Comparison of ENCODE assay signal across 13 mouse cellular contexts in the genomic region with DNA sequence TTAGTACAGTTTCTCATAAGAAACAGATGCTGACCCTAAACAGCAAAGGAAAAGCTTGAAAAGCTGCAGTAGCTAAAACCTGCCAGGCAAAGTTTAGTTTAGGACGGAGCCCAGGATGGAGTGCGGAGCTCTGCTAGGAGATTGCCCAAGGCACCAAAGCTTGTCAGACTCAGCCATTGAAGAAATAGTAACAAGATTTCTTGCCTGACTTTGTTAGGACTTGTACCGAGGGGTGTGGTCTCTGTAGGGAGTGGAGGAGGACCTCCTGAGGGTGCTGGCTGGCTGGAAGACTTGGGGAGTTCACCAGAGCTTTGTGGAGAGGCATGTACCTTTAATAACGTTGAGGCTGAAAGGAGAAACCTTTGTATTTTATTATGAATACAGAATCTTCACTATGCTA. TPM values are rescaled to one million over a fixed set of nuclear protein-coding genes. Genes with fewer than 3 reads are reported as not detected.
DNase-seq lines count a peak whose midpoint lies in the region; ATAC-seq and TF ChIP-seq lines count a peak whose summit lies in the region.
"Had no signal": no experiment of that assay in that cellular context is flagged by ENCODE, and none has a peak within 500 bp of the region (broad histone marks: within the 10 kb centered on the region; RNA-seq: fewer than 3 reads in every experiment).

No protein-coding gene starts in this region.

- no peak for TF ChIP-seq CTCF in stomach, postnatal 0 days (IDR thresholded peaks at IDR 0.05; ENCODE audit: low read depth)

- H3K9me3 ChIP-seq in midbrain, embryonic 11.5 days (ENCODE audit: control insufficient read depth, low read length), result no peaks in the 10 kb centered on the region
- no peaks in the 10 kb centered on the region for H3K9me3 ChIP-seq in midbrain, embryonic 10.5 days (replicated peaks)
- H3K9me3 ChIP-seq in embryonic facial prominence, embryonic 11.5 days (replicated peaks; ENCODE audit: control insufficient read depth, low read length), result no peaks in the 10 kb centered on the region
- no peaks in the 10 kb centered on the region for H3K9me3 ChIP-seq in limb, embryonic 15.5 days
- H3K9me3 ChIP-seq in stomach, postnatal 0 days (ENCODE audit: control insufficient read depth, low read length), result no peaks in the 10 kb centered on the region
- H3K9me3 ChIP-seq: G1E had no signal

- no peak overlapping the region for H3K27ac ChIP-seq in midbrain, embryonic 11.5 days (ENCODE audit: low read depth, low read length)
- no peak overlapping the region for H3K27ac ChIP-seq in midbrain, embryonic 10.5 days (replicated peaks)
- H3K27ac ChIP-seq in embryonic facial prominence, embryonic 11.5 days (replicated peaks; ENCODE audit: low read depth, low read length), result no peak overlapping the region
- H3K27ac ChIP-seq in limb, embryonic 15.5 days, result peak overlapping the region; percentile 60
- H3K27ac ChIP-seq in stomach, postnatal 0 days (replicated peaks), result peak overlapping the region; percentile 67; the same call in 1 of the 2 replicates

- no peak for ATAC-seq in midbrain, embryonic 11.5 days (ENCODE audit: low FRiP score)
- no peak for ATAC-seq in embryonic facial prominence, embryonic 11.5 days (replicated peaks; ENCODE audit: insufficient number of reproducible peaks, low FRiP score, low TSS enrichment, low read depth)
- peak; percentile 58; the same call in 1 of the 2 replicates for ATAC-seq in limb, embryonic 15.5 days (ENCODE audit: insufficient number of reproducible peaks, low FRiP score, low TSS enrichment, low read depth)
- peak; percentile 52; the same call in 1 of the 2 replicates for ATAC-seq in stomach, postnatal 0 days (ENCODE audit: low FRiP score, low TSS enrichment)
- ATAC-seq: intestine, postnatal 0 days had no signal

- H3K9ac ChIP-seq in midbrain, embryonic 11.5 days (ENCODE audit: low read length), result no peak overlapping the region
- H3K9ac ChIP-seq in embryonic facial prominence, embryonic 11.5 days (replicated peaks; ENCODE audit: low read length), result no peak overlapping the region
- H3K9ac ChIP-seq in limb, embryonic 15.5 days, result no peak overlapping the region
- no peak overlapping the region; the same call in 1 of the 2 replicates for H3K9ac ChIP-seq in stomach, postnatal 0 days (ENCODE audit: low read length)

- WGBS in midbrain, embryonic 11.5 days, result 75% methylated on average over 4 of the region's 4 CpGs
- 74% methylated on average over 4 of the region's 4 CpGs for WGBS in midbrain, embryonic 10.5 days
- 60% methylated on average over 4 of the region's 4 CpGs for WGBS in embryonic facial prominence, embryonic 11.5 days
- WGBS in limb, embryonic 15.5 days, result 53% methylated on average over 4 of the region's 4 CpGs
- WGBS in stomach, postnatal 0 days, result 49% methylated on average over 4 of the region's 4 CpGs

- peaks cover 8% of the 10 kb centered on the region for H3K36me3 ChIP-seq in midbrain, embryonic 11.5 days (ENCODE audit: control insufficient read depth, insufficient read depth, low read length)
- peaks cover 72% of the 10 kb centered on the region for H3K36me3 ChIP-seq in midbrain, embryonic 10.5 days
- peaks cover 2% of the 10 kb centered on the region; the same call in 1 of the 2 replicates for H3K36me3 ChIP-seq in embryonic facial prominence, embryonic 11.5 days (replicated peaks; ENCODE audit: control insufficient read depth, insufficient read depth, low read depth, low read length)
- H3K36me3 ChIP-seq in limb, embryonic 15.5 days, result peaks cover 13% of the 10 kb centered on the region
- H3K36me3 ChIP-seq in stomach, postnatal 0 days (ENCODE audit: control insufficient read depth, insufficient read depth, low read length), result peaks cover 8% of the 10 kb centered on the region

- H3K4me1 ChIP-seq in midbrain, embryonic 11.5 days (ENCODE audit: control insufficient read depth, insufficient read depth, low read length), result peaks cover 18% of the 10 kb centered on the region
- H3K4me1 ChIP-seq in midbrain, embryonic 10.5 days, result peaks cover 47% of the 10 kb centered on the region
- H3K4me1 ChIP-seq in embryonic facial prominence, embryonic 11.5 days (ENCODE audit: control insufficient read depth, insufficient read depth, low read length), result 0 out of 2 replicates have a peak, but pooled peaks cover 2% of the 10 kb centered on the region
- peaks cover 23% of the 10 kb centered on the region for H3K4me1 ChIP-seq in limb, embryonic 15.5 days
- H3K4me1 ChIP-seq in stomach, postnatal 0 days (replicated peaks; ENCODE audit: control insufficient read depth, insufficient read depth), result 0 out of 2 replicates have a peak, but pooled peaks cover 2% of the 10 kb centered on the region

- TF ChIP-seq EP300 in stomach, postnatal 0 days (optimal IDR thresholded peaks at IDR 0.05), result no peak

- H3K27me3 ChIP-seq in midbrain, embryonic 11.5 days (ENCODE audit: control insufficient read depth, insufficient read depth, low read length), result no peaks in the 10 kb centered on the region
- H3K27me3 ChIP-seq in midbrain, embryonic 10.5 days (ENCODE audit: low read depth, poor library complexity, severe bottlenecking), result no peaks in the 10 kb centered on the region
- no peaks in the 10 kb centered on the region for H3K27me3 ChIP-seq in embryonic facial prominence, embryonic 11.5 days (ENCODE audit: control insufficient read depth, insufficient read depth, low read length)
- H3K27me3 ChIP-seq in limb, embryonic 15.5 days, result no peaks in the 10 kb centered on the region
- H3K27me3 ChIP-seq in stomach, postnatal 0 days (ENCODE audit: control insufficient read depth, insufficient read depth, low read length), result no peaks in the 10 kb centered on the region

- H3K4me2 ChIP-seq in midbrain, embryonic 11.5 days, result 0 out of 2 replicates have a peak overlapping the region, but pooled peaks have one; percentile 4
- no peak overlapping the region for H3K4me2 ChIP-seq in embryonic facial prominence, embryonic 11.5 days (ENCODE audit: low read depth, low read length)
- H3K4me2 ChIP-seq in limb, embryonic 15.5 days, result no peak overlapping the region
- no peak overlapping the region for H3K4me2 ChIP-seq in stomach, postnatal 0 days (replicated peaks; ENCODE audit: low read depth)

- DNase-seq in midbrain, embryonic 11.5 days (ENCODE audit: low spot score, missing footprints), result no peak
- no peak for DNase-seq in midbrain, embryonic 10.5 days (ENCODE audit: low spot score)
- DNase-seq in embryonic facial prominence, embryonic 11.5 days (ENCODE audit: low spot score), result peak; percentile 57
- no peak for DNase-seq in stomach, postnatal 0 days (ENCODE audit: low spot score)
- DNase-seq in testis, postnatal 14 days (ENCODE audit: low spot score), result no peak
- DNase-seq in T-cell, adult 2 months (ENCODE audit: low spot score), result no peak
- DNase-seq: adrenal gland, adult 8-10 months; cerebellum, postnatal 36 days; liver; lung, postnatal 10 days had no signal

- H3K4me3 ChIP-seq in midbrain, embryonic 11.5 days (ENCODE audit: low read depth, low read length), result no peak overlapping the region
- no peak overlapping the region for H3K4me3 ChIP-seq in midbrain, embryonic 10.5 days
- no peak overlapping the region for H3K4me3 ChIP-seq in embryonic facial prominence, embryonic 11.5 days (ENCODE audit: low read depth, low read length)
- H3K4me3 ChIP-seq in limb, embryonic 15.5 days, result no peak overlapping the region
- H3K4me3 ChIP-seq in stomach, postnatal 0 days (ENCODE audit: low read depth, low read length), result no peak overlapping the region

RNA-seq across cellular contexts. Expression of a gene that starts 5.5 kb away (rescaled TPM):
- polyA plus RNA-seq in midbrain, embryonic 11.5 days (2014; fragmentation: Nextera tagmentation; extraction: Ambion mirVana), result 516 and 569 TPM in 2 replicates
- 404 and 439 TPM in 2 replicates for polyA plus RNA-seq in midbrain, embryonic 10.5 days (2016; fragmentation: Nextera tagmentation; extraction: Ambion mirVana)
- 274 and 293 TPM in 2 replicates for polyA plus RNA-seq in embryonic facial prominence, embryonic 11.5 days (2014; fragmentation: Nextera tagmentation; extraction: Ambion mirVana)
- 135 and 139 TPM in 2 replicates for polyA plus RNA-seq in limb, embryonic 15.5 days (2015; fragmentation: Nextera tagmentation; extraction: Ambion mirVana)
- polyA plus RNA-seq in stomach, postnatal 0 days (2015; fragmentation: Nextera tagmentation; extraction: Ambion mirVana), result 131 and 140 TPM in 2 replicates

Comparison
In these comparisons a context has a peak if more than half of its experiments do, and no peak if none do; other contexts are left out.
1. ATAC-seq: peak in limb, embryonic 15.5 days (single experiment) and stomach, postnatal 0 days (single experiment); none in midbrain, embryonic 11.5 days (single experiment) and embryonic facial prominence, embryonic 11.5 days (single experiment).
2. H3K27ac ChIP-seq: peak in limb, embryonic 15.5 days (single experiment) and stomach, postnatal 0 days (single experiment); none in midbrain, embryonic 11.5 days (single experiment), midbrain, embryonic 10.5 days (single experiment) and embryonic facial prominence, embryonic 11.5 days (single experiment).